Mouse (Mus musculus) ES-Bruce4 (cell line): ENCODE data around the gene Wdr24. TPM values are rescaled to one million over a fixed set of nuclear protein-coding genes. Genes with fewer than 3 reads are reported as not detected.

ENCODE experiments used
- H3K27ac ChIP-seq: 2 replicates; pipeline ENCODE4 v1.5.1; 2012; ENCODE audit warnings: low read length, inconsistent platforms; ENCODE audit not compliant: insufficient read depth
- H3K27me3 ChIP-seq: 2 replicates; pipeline ENCODE4 v1.6.1; 2012; ENCODE audit warnings: mild to moderate bottlenecking, low read length, inconsistent platforms; ENCODE audit not compliant: control insufficient read depth, poor library complexity, insufficient read depth, severe bottlenecking
- H3K36me3 ChIP-seq: 2 replicates; pipeline ENCODE4 v1.6.1; 2012; ENCODE audit warnings: inconsistent platforms, mild to moderate bottlenecking, low read length, moderate library complexity; ENCODE audit not compliant: control insufficient read depth, poor library complexity, insufficient read depth, severe bottlenecking
- H3K4me1 ChIP-seq: one replicate; pipeline ENCODE4 v1.8.1; 2011; ENCODE audit warnings: low read length; ENCODE audit not compliant: control insufficient read depth, insufficient read depth
- H3K4me3 ChIP-seq: 2 replicates; pipeline ENCODE4 v1.5.1; 2011; ENCODE audit warnings: low read depth, mild to moderate bottlenecking, low read length
- H3K9ac ChIP-seq: 2 replicates; pipeline ENCODE4 v1.6.1; 2012; ENCODE audit warnings: low read depth, mild to moderate bottlenecking, inconsistent platforms; ENCODE audit not compliant: poor library complexity, severe bottlenecking
- H3K9me3 ChIP-seq: replicated peaks from 2 replicates; pipeline ENCODE4 v1.6.1; 2012; ENCODE audit warnings: mild to moderate bottlenecking, low read length, inconsistent platforms; ENCODE audit not compliant: control insufficient read depth, poor library complexity, insufficient read depth, severe bottlenecking
- CTCF ChIP-seq: IDR thresholded peaks from one replicate; pipeline ENCODE4 v1.8.1; 2011; ENCODE audit warnings: low read depth, low read length
- EP300 ChIP-seq: IDR thresholded peaks from 2 replicates; pipeline ENCODE4 v1.6.1; 2011; ENCODE audit warnings: low read depth, low read length; ENCODE audit not compliant: insufficient read depth
- POLR2A ChIP-seq: IDR thresholded peaks from one replicate; pipeline ENCODE4 v1.8.1; 2011; ENCODE audit warnings: low read length; ENCODE audit not compliant: insufficient read depth
- polyA plus RNA-seq: library from polyadenylated mRNA; stranded (reverse); fragments of >200 nt; gene quantifications from 2 replicates; pipeline ENCODE4 v1.2.4, GENCODE M21; 2011; ENCODE audit warnings: low read depth; ENCODE audit not compliant: missing spikeins, insufficient read depth, insufficient read length

Wdr24 gene
- polyA plus RNA-seq: 19.8 and 20.7 TPM in 2 replicates

DNA sequence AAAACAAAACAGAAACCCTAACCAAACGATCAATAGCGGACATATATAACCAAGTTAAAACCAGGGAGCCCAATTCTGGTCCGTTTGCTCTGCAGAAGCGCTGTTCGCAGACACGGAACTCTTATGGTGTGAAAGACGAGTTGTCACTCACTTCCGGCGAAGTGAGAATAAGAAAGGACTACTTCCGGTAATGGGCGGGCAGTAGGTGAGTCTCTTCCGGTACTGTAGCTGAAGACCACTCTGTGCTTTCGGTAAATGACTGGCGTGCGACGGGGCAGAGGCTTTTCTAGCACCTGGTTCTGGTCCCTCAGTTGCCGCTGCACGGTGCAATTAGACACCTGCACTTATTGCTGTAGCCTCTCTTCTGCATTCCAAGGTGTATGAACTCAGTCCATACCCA is at the start of gene Wdr24:
Wdr24 (plus strand) TSS at position 176 of the 400 bp plus-strand sequence.
- peak within 1 kb of the TSS; percentile 93 for H3K4me3 ChIP-seq
- H3K36me3 ChIP-seq: no peaks in the 10 kb centered on the region; the same call in 1 of the 2 replicates
- H3K27ac ChIP-seq: no peak within 1 kb of the TSS
- TF ChIP-seq POLR2A (no peak), CTCF (no peak), EP300 (no peak)
- no peaks in the 10 kb centered on the region for H3K4me1 ChIP-seq
- H3K9ac ChIP-seq: peak within 1 kb of the TSS; percentile 60
- no peaks in the 10 kb centered on the region for H3K27me3 ChIP-seq
- no peaks in the 10 kb centered on the region for H3K9me3 ChIP-seq

DNA sequence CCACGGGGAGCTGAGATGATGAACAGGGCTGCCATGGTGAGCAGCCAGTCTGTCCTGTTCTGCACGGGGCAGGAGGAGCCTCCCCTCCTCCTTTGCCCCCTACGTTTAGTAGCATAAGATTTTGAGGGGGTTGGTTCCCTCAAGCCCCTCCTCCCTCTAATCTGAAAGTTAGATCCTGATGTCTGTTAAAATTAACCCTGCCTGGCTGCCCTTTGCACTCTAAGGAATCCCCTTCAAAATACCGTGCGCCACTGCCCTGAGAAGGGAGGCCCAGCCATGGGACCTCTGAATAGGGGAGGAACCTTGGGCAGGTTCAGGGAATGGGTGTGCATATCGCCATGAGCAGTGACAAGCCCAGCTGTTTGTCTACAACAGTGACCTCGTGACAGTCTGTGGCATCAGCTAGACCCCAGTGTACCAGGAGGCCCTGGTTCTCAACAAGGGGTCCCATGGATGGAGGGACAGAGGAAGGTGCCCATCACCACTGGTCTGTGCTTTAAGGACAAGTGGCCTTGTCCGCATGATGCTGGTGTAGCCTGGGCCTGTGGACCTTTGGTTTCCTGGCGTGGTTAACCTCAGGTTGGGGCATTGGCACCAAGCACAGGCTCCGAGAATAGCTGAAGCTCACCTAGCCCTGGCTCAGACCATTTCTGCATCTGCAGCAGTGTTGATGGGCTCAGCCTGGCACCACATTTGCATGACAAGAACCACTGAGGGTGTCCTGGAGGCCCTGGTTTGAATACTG is 47.9 kb upstream of the Wdr24 start:
- Histone ChIP-seq H3K27ac (no peak overlapping the region), H3K27me3 (no peaks in the 10 kb centered on the region), H3K9ac (no peak overlapping the region), H3K4me3 (no peak overlapping the region), H3K36me3 (no peaks in the 10 kb centered on the region), H3K4me1 (no peaks in the 10 kb centered on the region), H3K9me3 (no peaks in the 10 kb centered on the region)
- TF ChIP-seq CTCF: no peak
- TF ChIP-seq EP300: no peak
- no peak for TF ChIP-seq POLR2A

- TF ChIP-seq EP300: no peak
- Histone ChIP-seq H3K9me3 (no peaks in the 10 kb centered on the region), H3K36me3 (peaks cover 4% of the 10 kb centered on the region), H3K27ac (no peak overlapping the region), H3K27me3 (no peaks in the 10 kb centered on the region), H3K9ac (no peak overlapping the region), H3K4me1 (no peaks in the 10 kb centered on the region), H3K4me3 (no peak overlapping the region)
Observed at GRCm38 (mm10) chr17:25777948-25778347, 45.5 kb upstream of the Wdr24 start.

- H3K27ac ChIP-seq: no peak overlapping the region
- no peak overlapping the region for H3K4me3 ChIP-seq
- TF ChIP-seq POLR2A (no peak), CTCF (no peak), EP300 (no peak)
- no peaks in the 10 kb centered on the region for H3K4me1 ChIP-seq
- H3K27me3 ChIP-seq: no peaks in the 10 kb centered on the region
- H3K9me3 ChIP-seq: no peaks in the 10 kb centered on the region
- H3K9ac ChIP-seq: no peak overlapping the region
- H3K36me3 ChIP-seq: peaks cover 4% of the 10 kb centered on the region
Observed at GRCm38 (mm10) chr17:25781339-25781738, 42.1 kb upstream of the Wdr24 start.

- H3K36me3 ChIP-seq: peaks cover 4% of the 10 kb centered on the region
- no peak overlapping the region for H3K9ac ChIP-seq
- H3K4me1 ChIP-seq: no peaks in the 10 kb centered on the region
- H3K9me3 ChIP-seq: no peaks in the 10 kb centered on the region
- no peaks in the 10 kb centered on the region for H3K27me3 ChIP-seq
- H3K4me3 ChIP-seq: no peak overlapping the region
- H3K27ac ChIP-seq: no peak overlapping the region
- no peak for TF ChIP-seq CTCF
- TF ChIP-seq EP300: no peak
- TF ChIP-seq POLR2A: no peak
Observed at GRCm38 (mm10) chr17:25783086-25783485, 40.3 kb upstream of the Wdr24 start.

GRCm38 (mm10) chr17:25783861-25784574 is 39.4 kb upstream of the Wdr24 start:
- no peaks in the 10 kb centered on the region for H3K4me1 ChIP-seq
- no peaks in the 10 kb centered on the region for H3K27me3 ChIP-seq
- H3K36me3 ChIP-seq: peaks cover 4% of the 10 kb centered on the region
- no peak overlapping the region for H3K27ac ChIP-seq
- H3K9ac ChIP-seq: no peak overlapping the region
- H3K9me3 ChIP-seq: no peaks in the 10 kb centered on the region
- TF ChIP-seq EP300 (no peak), CTCF (no peak), POLR2A (no peak)
- no peak overlapping the region for H3K4me3 ChIP-seq
